Mouse (Mus musculus): ENCODE measurements around the gene Bmp8a. TPM values are rescaled to one million over a fixed set of nuclear protein-coding genes. Genes with fewer than 3 reads are reported as not detected.
A peak's percentile ranks its signal among the peaks of the same experiment; 100 is the strongest.
"Not testable (repeated sequence)": the region's sequence is repeated elsewhere in the genome, so short reads cannot be mapped to it uniquely, and the experiment has no call there.

Bmp8a gene
- total RNA-seq (2022): 1 to 10 TPM in 1 of 4 experiments, under 1 TPM in 2, not detected in 1; 0.56 to 1.3 (median 0.72) TPM

- peak; percentile 25 to 33 for DNase-seq (ENCODE audit: low spot score in 2 of 2)
Measured at GRCm38 (mm10) chr4:123342642-123343470, at the start of gene Bmp8a. Bmp8a (minus strand) TSS chr4:123343252.

DNA sequence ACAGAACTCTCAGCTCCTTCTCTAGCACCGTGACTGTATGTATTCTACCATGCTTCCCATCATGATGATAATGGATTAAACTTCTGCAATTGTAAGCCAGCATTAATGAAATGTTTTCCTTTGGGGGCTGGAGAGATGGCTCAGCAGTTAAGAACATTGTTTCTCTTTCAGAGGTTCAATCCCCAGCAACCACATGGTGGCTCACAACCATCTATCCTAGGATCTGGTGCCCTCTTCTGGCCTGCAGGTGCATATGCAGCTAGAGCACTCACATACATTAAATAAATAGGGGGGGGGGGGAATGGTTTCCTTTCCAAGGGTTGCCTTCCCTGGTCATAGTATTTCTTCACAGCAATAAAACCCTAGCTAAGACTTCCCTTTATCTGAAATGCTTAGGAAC lies 49.1 kb upstream of the Bmp8a start:
- no peak for DNase-seq (ENCODE audit: low spot score in 2 of 2)

DNA sequence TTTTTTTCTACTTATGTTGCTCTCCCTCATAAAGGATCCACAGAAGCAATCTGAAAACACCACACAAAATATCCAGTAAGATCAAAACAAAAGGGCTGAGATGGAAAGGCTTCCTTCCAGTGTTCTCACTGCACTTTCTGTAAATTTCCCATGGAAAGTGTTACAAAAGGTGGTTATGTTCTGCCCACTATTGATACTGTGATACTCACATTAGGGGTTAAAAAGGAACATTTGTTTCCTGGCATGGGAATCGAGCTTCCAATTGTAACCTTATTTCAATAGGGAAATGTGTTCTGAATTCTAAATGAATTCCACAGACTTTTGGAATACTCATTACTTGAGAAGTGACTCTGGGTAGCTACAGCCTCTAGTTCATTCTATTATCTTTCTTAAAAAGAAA lies 42.0 kb upstream of the Bmp8a start:
- DNase-seq (ENCODE audit: low spot score in 2 of 2): no peak

DNA sequence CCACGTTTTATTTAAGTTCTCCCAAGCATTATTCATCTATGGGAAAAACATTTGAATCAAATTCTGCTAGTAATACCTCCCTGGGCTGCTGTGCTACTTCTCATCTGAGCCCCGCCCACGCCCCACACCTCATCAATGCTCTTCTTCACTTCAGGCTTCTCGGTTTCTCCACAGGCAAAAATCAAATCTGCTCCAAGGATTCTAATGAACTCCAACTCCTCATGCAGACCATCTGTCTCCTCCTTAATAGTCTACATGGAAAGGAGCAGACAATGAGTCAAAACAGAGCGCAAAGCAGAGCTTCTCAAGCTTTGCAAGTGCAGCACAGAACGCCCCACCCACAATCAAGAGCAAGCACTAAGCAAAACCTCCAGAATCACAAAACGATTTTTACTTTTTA lies 40.1 kb upstream of the Bmp8a start:
- no peak for DNase-seq (ENCODE audit: low spot score in 2 of 2)

DNA sequence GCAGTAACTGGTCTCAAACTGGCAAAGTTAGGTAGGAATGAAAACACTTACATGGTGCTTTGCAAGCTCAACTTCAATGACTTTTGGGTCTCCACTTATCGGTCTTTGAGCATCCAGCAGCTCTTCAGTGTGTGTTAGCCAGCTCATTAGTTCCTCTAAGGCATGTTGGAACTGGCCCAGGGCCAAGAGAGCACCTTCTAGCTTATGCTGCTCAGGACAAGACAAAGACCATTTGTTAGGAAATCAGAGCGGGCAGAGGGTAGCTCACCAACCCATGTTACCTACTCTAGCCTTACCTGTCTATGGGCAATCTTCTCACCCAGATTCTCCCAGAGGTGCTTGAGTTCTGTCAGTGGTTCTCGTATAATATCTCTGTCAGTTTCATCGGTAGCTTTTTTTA lies 39.0 kb upstream of the Bmp8a start:
- DNase-seq (ENCODE audit: low spot score in 2 of 2): no peak

DNA sequence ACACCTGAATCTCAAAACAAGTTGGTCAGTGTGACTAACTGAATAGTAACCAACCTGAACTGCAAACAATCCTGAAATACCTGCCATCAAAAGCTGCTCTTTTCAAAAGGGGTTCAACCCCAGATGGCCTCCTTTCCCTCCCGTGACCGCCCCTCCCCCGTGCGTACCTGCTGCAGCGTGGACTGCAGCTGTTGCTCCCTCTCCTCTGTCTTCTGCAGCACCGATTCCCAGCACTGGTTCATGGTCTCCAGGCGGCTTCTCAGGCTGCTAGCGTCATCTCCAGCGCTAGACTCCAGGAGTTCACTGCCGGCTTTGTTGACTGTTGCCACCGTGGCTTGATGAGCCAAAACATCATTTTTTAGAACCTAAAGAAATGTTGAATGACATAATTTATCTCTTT lies 38.5 kb upstream of the Bmp8a start:
- DNase-seq (ENCODE audit: low spot score in 2 of 2): no peak

- no peak for DNase-seq (ENCODE audit: low spot score in 2 of 2)
Measured at GRCm38 (mm10) chr4:123376031-123376430, 33.0 kb upstream of the Bmp8a start.

- no peak for DNase-seq (ENCODE audit: low spot score in 2 of 2)
Measured at GRCm38 (mm10) chr4:123374316-123375008, 31.4 kb upstream of the Bmp8a start.

GRCm38 (mm10) chr4:123363555-123363954 lies 20.5 kb upstream of the Bmp8a start:
- no peak for DNase-seq (ENCODE audit: low spot score in 2 of 2)

DNA sequence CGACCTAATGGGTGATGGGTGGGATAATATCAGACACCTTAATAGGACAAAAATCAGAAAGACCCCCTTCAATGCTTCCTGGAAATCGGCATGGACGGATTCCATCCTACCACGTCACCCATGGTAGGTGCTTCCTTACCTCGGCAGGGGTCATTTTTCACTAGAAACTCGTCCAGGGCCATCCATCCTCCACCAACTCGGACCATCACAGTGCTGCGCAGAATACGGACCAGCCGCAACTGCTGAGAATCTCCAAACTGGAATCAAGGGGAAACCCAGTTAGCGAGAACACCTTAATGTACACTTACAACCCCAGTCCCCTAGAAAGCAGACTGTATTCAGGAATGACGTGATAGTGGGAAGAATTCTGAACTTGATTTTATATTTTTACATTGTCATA lies 17.7 kb upstream of the Bmp8a start:
- no peak for DNase-seq (ENCODE audit: low spot score in 2 of 2)

DNA sequence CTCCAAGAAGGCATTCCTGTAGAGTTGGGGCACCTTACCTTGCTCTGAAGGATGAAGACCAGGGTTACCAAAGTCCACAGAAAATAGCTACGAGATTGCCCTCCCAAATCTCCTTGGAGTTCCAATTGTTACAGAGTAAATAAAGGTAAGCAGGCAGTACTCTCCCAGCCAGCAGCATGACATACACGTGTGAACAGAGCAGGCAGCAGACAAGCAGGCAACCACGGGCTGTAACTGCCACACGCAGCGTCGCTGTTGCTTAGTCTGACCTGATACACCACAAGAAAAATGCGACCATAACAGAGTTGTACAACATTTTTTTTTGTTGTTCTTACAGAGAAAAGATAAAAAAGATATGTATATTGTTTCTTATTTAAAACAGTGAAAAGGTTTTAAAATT lies 15.6 kb upstream of the Bmp8a start:
- no peak for DNase-seq (ENCODE audit: low spot score in 2 of 2)

- no peak for DNase-seq (ENCODE audit: low spot score in 2 of 2)
Measured at GRCm38 (mm10) chr4:123355941-123356340, 12.9 kb upstream of the Bmp8a start.

DNA sequence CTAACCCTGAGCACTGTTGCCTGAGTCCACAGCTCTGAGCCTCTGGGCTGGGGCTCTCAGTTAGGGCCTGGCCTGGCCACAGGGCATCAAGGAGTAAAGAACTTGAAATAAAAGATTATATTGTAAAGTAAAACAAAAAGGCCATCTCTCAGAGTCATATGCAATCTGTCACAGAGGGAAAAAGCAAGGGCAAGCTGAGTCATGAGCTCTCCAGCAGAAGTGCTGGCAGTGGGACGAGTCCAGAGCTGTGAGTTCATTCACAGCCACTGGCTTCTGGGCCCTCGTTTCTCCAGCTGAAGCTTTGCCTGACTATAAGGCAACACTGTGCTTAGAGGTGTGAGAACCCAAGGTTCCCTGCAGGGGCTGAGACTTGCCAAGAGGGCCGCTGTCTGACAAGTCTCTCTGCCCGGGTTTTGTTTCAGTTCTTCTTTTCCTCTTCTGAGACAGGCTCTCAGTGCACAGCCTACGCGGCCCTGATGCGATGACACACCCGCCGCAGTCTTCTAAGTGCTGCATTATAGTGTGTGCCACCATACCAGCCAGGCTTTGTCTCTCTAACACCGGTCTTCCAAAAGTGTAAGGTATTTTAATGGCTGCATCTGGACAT lies 10.3 kb upstream of the Bmp8a start:
- DNase-seq (ENCODE audit: low spot score in 2 of 2): no peak

- DNase-seq (ENCODE audit: low spot score in 2 of 2): no peak
Measured at GRCm38 (mm10) chr4:123343471-123343789, 378 bp upstream of the Bmp8a start.

GRCm38 (mm10) chr4:123342091-123342641 lies 886 bp downstream of the Bmp8a start:
- DNase-seq (ENCODE audit: low spot score in 2 of 2): no peak

DNA sequence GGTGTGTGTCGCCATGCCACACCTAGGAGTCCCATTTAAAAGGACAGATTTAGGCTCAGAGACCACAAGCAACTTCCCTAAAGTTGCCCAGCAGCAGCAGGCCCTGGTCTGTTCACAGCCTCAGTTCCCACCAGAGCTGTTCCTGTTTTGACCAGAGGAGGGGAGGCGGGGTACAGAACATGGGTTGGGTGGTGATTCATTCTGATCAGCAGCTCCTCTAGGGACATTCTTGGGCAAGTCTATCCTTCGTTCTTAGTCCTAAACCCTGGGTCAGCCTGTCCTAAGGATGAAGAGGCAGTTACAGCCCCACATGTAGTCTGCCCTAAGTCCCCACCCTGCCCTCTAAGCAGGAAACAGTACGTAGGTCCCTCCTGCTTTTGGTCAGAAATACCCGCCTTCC lies 2.8 kb downstream of the Bmp8a start:
- no peak for DNase-seq (ENCODE audit: low spot score in 2 of 2)

DNA sequence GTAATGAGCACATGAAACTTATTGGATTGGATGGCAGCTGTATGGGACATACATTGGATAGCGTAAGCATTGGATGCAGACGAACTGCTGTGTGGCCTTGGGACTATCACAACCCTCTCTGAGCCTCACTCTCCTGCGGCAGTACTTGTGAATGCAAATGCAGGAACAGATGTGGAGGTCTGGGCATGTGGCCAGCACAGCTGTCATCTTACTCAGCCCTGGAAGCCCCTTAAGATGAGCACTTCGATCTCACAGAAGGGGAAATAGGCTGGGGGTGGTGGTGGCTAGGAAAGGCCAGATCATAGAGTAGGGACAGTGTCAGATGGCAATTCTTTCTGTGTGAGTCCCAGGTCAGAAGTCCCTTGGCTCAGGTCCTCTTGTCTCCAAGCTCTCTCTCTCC lies 5.4 kb downstream of the Bmp8a start:
- DNase-seq (ENCODE audit: low spot score in 2 of 2): no peak

GRCm38 (mm10) chr4:123335796-123336585 lies 7.1 kb downstream of the Bmp8a start:
- DNase-seq (ENCODE audit: low spot score in 2 of 2): no peak

GRCm38 (mm10) chr4:123335244-123335643 lies 7.8 kb downstream of the Bmp8a start:
- DNase-seq (ENCODE audit: low spot score in 2 of 2): not testable (repeated sequence)

GRCm38 (mm10) chr4:123334177-123334576 lies 8.9 kb downstream of the Bmp8a start:
- no peak for DNase-seq (ENCODE audit: low spot score in 2 of 2)

DNA sequence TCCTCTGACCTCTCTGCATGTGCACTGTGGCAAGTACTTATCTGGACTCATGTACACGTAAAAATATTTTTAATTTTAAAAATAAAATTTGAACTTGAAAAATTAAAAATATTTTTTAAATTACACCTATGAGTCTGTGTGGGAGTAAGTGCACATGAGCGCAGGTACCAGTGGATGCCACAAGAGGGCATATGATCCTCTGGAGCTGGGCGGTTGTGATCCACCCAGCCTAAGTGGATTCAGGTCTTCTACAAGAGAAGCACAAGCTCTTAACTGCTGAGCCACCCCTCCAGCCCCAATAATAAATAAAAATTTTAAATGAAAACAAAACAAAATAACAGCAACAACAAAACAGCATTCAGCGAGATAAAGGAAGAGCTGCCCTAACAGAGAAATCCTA lies 9.9 kb downstream of the Bmp8a start:
- DNase-seq (ENCODE audit: low spot score in 2 of 2): no peak

All from gastrocnemius, adult 8-10 months (tissue).